Mouse (Mus musculus) limb, embryonic 13.5 days (tissue): Measurements from ENCODE around the gene Cideb. TPM values are rescaled to one million over a fixed set of nuclear protein-coding genes. Genes with fewer than 3 reads are reported as not detected.
A peak's percentile ranks its signal among the peaks of the same experiment; 100 is the strongest.

Experiments used
- ATAC-seq: fragments of 200-750 bp; cut with Nextera tagmentation; 2 replicates; pipeline ENCODE4 v1.8.0; 2017; ENCODE audit warnings: low read depth, moderate number of reproducible peaks, moderate TSS enrichment; ENCODE audit not compliant: low FRiP score
- H3K27ac ChIP-seq: fragments of 300-500 bp; sonication (generic); 2 replicates; pipeline ENCODE4 v1.5.1; 2015; ENCODE audit warnings: inconsistent platforms, mild to moderate bottlenecking, moderate library complexity
- H3K27me3 ChIP-seq: fragments of 300-500 bp; sonication (generic); 2 replicates; pipeline ENCODE4 v1.6.1; 2015; ENCODE audit warnings: mild to moderate bottlenecking, inconsistent platforms
- H3K36me3 ChIP-seq: fragments of 300-500 bp; sonication (generic); 2 replicates; pipeline ENCODE4 v1.6.1; 2015; ENCODE audit warnings: inconsistent platforms, mild to moderate bottlenecking, moderate library complexity
- H3K4me1 ChIP-seq: fragments of 300-500 bp; sonication (generic); 2 replicates; pipeline ENCODE4 v1.6.1; 2015; ENCODE audit warnings: inconsistent platforms
- H3K4me2 ChIP-seq: fragments of 300-500 bp; sonication (generic); replicated peaks from 2 replicates; pipeline ENCODE4 v1.6.1; 2015; ENCODE audit warnings: inconsistent platforms, mild to moderate bottlenecking, moderate library complexity
- H3K4me3 ChIP-seq: fragments of 300-500 bp; sonication (generic); 2 replicates; pipeline ENCODE4 v1.5.1; 2015; ENCODE audit warnings: moderate library complexity, mild to moderate bottlenecking, inconsistent platforms
- H3K9ac ChIP-seq: fragments of 300-500 bp; sonication (generic); 2 replicates; pipeline ENCODE4 v1.6.1; 2015; ENCODE audit warnings: mild to moderate bottlenecking, inconsistent platforms
- H3K9me3 ChIP-seq: fragments of 300-500 bp; sonication (generic); 2 replicates; pipeline ENCODE4 v1.6.1; 2016; ENCODE audit warnings: inconsistent platforms
- WGBS: fragments of 180-500 bp; shearing (Covaris S2); methylation state at CpG from one replicate; pipeline ENCODE4 v1.1.7; 2015; 5-methylcytosine and 5-hydroxymethylcytosine counted together
- polyA plus RNA-seq: library from polyadenylated mRNA; unstranded; fragments of >200 nt; fragmentation: Nextera tagmentation; extraction: Ambion mirVana; gene quantifications from 2 replicates; pipeline ENCODE4 v1.2.1, GENCODE M21; 2015

Gene Cideb
- polyA plus RNA-seq, 1 experiment from 2014 or later, result 0.45 TPM

DNA sequence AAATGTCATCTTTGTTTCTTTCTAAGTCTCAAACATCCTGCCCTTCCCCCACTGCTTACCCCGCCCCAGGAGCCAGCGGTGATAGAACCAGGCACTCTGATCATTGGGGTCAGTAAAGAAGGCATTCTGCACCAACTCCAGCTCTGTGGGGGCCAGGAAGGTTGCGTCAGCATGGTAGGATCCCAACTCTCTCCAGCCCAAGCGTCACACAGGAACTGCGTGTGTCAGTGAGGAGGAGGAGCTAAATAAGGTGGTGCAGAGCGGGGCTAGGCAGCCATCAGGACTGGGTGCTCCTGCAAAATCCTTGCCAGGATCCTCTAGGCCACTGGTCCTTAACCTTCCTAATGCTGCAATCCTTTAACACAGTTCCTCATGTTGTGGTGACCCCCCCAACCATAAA, 38.5 kb downstream of the Cideb start:
- 90% methylated on average over 6 of the region's 6 CpGs for WGBS

DNA sequence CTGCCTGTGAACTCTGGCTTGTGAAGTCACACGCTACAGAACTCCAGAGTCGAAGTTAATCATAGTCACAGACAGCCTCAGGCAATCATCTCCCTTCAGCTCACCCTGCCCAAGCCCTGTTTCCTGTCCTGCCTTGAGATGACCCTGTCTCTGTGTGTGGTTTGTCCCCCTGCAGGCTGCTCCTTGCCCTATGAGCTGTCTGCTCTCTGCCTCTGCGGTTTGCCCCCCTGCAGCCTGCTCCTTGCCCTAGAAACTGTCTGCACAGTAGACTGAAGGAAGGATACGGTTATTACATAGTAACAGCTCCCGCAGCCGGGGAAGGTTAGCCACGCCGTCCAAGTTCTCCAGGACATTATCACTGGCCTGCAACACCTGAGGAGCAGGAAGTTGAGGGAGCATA, 41.4 kb downstream of the Cideb start:
- 73% methylated on average over 8 of the region's 8 CpGs for WGBS
- H3K4me1 ChIP-seq, result peaks cover 22% of the 10 kb centered on the region
- no peak overlapping the region for H3K4me3 ChIP-seq
- H3K36me3 ChIP-seq, result peaks cover 40% of the 10 kb centered on the region
- H3K9me3 ChIP-seq, result no peaks in the 10 kb centered on the region
- H3K27ac ChIP-seq, result no peak overlapping the region
- ATAC-seq, result no peak
- H3K9ac ChIP-seq, result no peak overlapping the region
- H3K27me3 ChIP-seq, result peaks cover 24% of the 10 kb centered on the region
- H3K4me2 ChIP-seq, result no peak overlapping the region

More for the DNA sequence above, 38.5 kb downstream of the Cideb start:
- no peak overlapping the region for H3K27ac ChIP-seq
- no peak overlapping the region for H3K4me2 ChIP-seq
- H3K36me3 ChIP-seq, result peaks cover 40% of the 10 kb centered on the region
- H3K9ac ChIP-seq, result peak overlapping the region; percentile 21; the same call in 1 of the 2 replicates
- no peak overlapping the region for H3K4me3 ChIP-seq
- H3K4me1 ChIP-seq, result peaks cover 14% of the 10 kb centered on the region; the same call in 1 of the 2 replicates
- ATAC-seq, result no peak
- no peaks in the 10 kb centered on the region for H3K9me3 ChIP-seq
- no peaks in the 10 kb centered on the region for H3K27me3 ChIP-seq

DNA sequence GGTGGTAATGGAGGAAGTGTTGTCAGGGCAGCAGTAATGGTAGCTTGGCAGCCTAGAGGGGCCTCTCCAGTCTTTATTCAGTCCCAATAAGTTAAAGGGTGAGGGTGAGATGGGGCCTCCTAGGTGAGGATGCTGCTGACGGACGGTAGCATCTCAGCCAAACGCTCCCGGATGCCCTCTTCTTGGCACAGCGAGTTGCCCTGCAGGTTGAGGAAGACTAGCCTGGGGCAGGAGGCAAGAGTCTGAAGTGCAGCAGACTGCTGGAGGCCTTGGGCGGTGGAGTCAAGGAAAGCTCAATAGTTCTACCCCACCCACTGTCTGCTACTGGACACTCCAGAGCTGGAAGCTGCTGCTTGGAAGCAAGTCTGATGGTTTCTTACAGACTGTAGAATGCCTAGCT, 42.0 kb downstream of the Cideb start:
- no peak overlapping the region for H3K4me3 ChIP-seq
- no peak overlapping the region for H3K4me2 ChIP-seq
- H3K4me1 ChIP-seq, result peaks cover 19% of the 10 kb centered on the region
- no peak overlapping the region for H3K9ac ChIP-seq
- no peak for ATAC-seq
- peaks cover 40% of the 10 kb centered on the region for H3K36me3 ChIP-seq
- H3K9me3 ChIP-seq, result no peaks in the 10 kb centered on the region
- H3K27ac ChIP-seq, result no peak overlapping the region
- 85% methylated on average over 6 of the region's 6 CpGs for WGBS
- H3K27me3 ChIP-seq, result peaks cover 30% of the 10 kb centered on the region

DNA sequence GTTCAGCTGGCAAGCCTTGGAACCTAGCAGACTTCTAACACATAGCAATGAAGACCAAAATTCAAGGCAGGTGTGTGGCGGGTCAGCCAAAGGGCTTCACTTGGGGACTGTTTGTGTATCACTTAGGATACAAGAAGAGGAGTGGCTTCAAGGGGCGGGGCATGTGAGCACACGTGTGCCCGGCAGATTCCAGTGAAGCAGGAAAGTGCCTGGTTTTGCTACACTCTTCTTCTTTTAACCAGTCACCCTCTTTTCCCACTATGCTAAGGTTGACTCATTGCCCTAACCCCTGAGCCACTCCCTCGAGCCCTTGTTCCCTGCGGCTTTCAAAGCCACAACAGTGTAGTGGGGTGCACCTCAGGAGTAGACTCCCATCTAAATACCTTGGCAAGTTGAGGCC, 43.4 kb downstream of the Cideb start:
- H3K27ac ChIP-seq, result no peak overlapping the region
- H3K27me3 ChIP-seq, result peaks cover 30% of the 10 kb centered on the region
- H3K9ac ChIP-seq, result no peak overlapping the region
- ATAC-seq, result no peak
- WGBS, result 30% methylated on average over 6 of the region's 6 CpGs
- no peaks in the 10 kb centered on the region for H3K9me3 ChIP-seq
- peaks cover 12% of the 10 kb centered on the region for H3K4me1 ChIP-seq
- peaks cover 37% of the 10 kb centered on the region for H3K36me3 ChIP-seq
- H3K4me2 ChIP-seq, result no peak overlapping the region
- no peak overlapping the region for H3K4me3 ChIP-seq

DNA sequence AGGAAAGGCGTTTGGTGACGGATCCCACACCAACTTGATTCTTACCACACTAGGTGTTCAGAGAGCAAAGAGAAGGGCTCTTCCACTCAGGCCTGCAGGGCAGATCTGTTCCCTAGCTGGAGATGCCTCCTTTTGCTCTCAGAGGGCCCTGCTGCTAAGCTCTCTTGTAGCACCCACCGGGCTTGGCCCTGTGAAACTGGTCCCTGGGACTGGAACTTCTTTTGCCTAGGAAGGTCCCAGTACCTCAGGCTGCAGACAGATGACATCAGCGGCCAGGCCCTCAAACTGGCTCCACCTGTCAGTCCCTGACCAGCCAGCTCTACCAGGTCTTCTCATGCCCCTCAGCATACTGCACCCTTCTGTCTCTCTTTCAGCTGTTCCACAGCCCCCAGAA, 44.5 kb downstream of the Cideb start, which contains the start of gene Tgm1:
Tgm1 (minus strand) TSS at position 198 of the 394 bp plus-strand sequence.
- Histone ChIP-seq H3K9ac (peak within 1 kb of the TSS; percentile 32), H3K4me3 (peak within 1 kb of the TSS; percentile 31), H3K36me3 (peaks cover 27% of the 10 kb centered on the region), H3K4me2 (peak within 1 kb of the TSS; percentile 58), H3K27me3 (peaks cover 30% of the 10 kb centered on the region), H3K27ac (no peak within 1 kb of the TSS), H3K9me3 (no peaks in the 10 kb centered on the region), H3K4me1 (peaks cover 12% of the 10 kb centered on the region)
- 18% methylated on average over 4 of the region's 4 CpGs for WGBS
- ATAC-seq, result no peak

DNA sequence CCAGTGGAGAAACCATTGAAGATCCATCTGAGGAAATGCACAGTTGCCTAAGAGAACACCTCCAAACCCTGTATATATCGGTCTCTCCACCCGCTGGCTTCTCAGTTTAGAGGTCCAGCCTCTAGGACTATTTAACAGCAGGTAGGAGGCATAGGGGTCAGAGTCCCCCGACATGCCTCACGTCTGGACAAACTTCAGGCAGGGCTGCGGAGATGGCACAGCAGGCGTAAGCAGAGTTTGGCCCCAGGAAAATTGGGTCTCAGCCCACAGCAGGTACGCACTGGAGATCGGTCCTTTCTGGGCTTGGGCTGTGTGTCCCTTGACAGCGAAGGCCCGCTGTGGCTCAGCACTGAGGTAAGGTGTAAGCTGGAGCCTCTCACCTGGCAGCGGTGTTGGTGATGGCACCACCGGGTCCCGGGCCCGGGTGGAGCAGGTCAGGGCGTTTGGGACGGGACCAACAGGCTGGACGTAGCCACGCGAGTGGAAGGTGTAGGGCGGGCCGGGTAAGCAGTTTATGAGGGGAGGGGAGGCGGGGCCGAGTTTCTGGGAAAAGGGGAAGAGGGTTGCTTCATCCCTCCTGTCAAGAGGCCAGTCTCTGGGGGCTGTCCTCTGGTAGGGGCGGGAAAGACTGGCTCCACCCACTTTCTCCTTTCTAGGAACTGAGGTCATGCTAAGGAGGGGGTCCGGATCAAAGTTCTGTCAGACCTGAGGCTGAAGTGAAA, 45.1 kb downstream of the Cideb start:
- Histone ChIP-seq H3K27ac (no peak overlapping the region), H3K9ac (peak overlapping the region; percentile 32)

DNA sequence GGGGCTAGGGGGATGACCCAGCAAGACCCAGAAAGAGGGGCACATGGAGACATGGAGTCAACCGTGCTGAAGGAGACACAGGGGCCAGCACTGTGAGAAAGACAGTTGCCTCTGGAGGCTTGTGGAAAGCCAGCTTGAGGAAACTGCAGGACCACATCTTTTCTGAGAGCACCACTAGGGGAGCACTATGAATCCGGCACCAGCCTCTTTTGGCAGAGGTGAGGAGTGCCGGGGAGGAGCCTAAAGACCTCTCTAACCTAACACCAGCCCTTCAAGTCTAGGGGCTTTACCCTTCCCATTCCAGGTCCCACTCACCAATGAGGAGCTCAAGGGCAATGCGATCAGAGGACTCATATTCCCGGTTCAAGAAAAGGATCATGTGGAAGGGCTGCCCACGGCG, 46.5 kb downstream of the Cideb start:
- Histone ChIP-seq H3K4me1 (peaks cover 12% of the 10 kb centered on the region), H3K36me3 (peaks cover 10% of the 10 kb centered on the region), H3K4me3 (no peak overlapping the region), H3K9me3 (no peaks in the 10 kb centered on the region), H3K27me3 (peaks cover 30% of the 10 kb centered on the region), H3K9ac (no peak overlapping the region), H3K4me2 (0 out of 2 replicates have a peak overlapping the region, but pooled peaks have one; percentile 28), H3K27ac (no peak overlapping the region)
- 79% methylated on average over 7 of the region's 7 CpGs for WGBS
- no peak for ATAC-seq

More for the DNA sequence above, 45.1 kb downstream of the Cideb start:
- 12% methylated on average over 25 of the region's 25 CpGs for WGBS
- no peak for ATAC-seq
- H3K27me3 ChIP-seq, result peaks cover 30% of the 10 kb centered on the region
- H3K4me2 ChIP-seq, result peak overlapping the region; percentile 58
- H3K9me3 ChIP-seq, result no peaks in the 10 kb centered on the region
- H3K36me3 ChIP-seq, result peaks cover 22% of the 10 kb centered on the region
- H3K4me1 ChIP-seq, result peaks cover 12% of the 10 kb centered on the region
- peak overlapping the region; percentile 31 for H3K4me3 ChIP-seq

DNA sequence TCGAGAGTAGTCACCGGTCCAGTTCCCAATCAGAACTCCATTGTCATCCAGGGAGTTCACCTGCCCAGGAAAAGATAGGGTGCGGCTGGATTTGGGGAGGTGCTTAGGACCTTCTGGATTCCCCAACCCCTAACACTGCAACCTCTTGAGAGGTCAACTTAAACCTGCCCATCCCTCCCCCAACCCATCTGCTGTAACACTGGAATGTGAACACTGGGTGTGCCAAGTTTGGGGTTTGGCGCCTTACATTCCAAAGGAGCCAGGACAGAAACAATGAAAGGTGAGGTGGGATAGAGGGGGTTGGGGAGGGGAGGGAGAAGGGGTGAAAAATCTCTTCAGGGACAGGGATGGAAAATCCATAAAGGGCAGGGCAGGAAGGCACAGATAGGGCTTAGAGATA, 48.7 kb downstream of the Cideb start:
- Histone ChIP-seq H3K9ac (no peak overlapping the region), H3K27ac (no peak overlapping the region), H3K4me2 (no peak overlapping the region), H3K36me3 (no peaks in the 10 kb centered on the region), H3K9me3 (no peaks in the 10 kb centered on the region), H3K27me3 (peaks cover 30% of the 10 kb centered on the region), H3K4me3 (no peak overlapping the region), H3K4me1 (peaks cover 12% of the 10 kb centered on the region)
- 75% methylated on average over 4 of the region's 4 CpGs for WGBS
- ATAC-seq, result no peak

DNA sequence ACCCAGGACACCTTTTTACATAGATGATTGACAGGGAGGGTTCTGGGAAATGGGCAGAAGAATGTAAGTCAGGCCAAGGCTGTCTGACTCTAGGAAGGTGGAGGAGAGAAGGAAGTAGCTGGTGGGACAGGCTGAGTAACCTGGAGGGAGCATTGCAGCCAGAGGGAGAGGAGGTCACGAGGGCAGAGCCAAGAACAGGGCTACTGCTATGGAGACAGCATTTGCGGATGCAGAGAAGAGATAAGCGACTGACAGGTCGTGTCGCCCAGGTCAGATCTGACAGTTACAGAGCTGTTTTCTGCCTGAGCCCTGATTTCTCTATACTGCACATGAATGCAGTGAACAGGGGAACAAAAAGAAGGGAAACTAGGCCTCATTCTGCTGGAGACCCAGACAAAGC, 50.9 kb downstream of the Cideb start:
- no peak overlapping the region for H3K4me3 ChIP-seq
- 84% methylated on average over 5 of the region's 5 CpGs for WGBS
- H3K4me2 ChIP-seq, result no peak overlapping the region
- 0 out of 2 replicates have a peak, but pooled peaks cover 5% of the 10 kb centered on the region for H3K4me1 ChIP-seq
- ATAC-seq, result no peak
- no peaks in the 10 kb centered on the region for H3K9me3 ChIP-seq
- H3K9ac ChIP-seq, result no peak overlapping the region
- no peaks in the 10 kb centered on the region for H3K36me3 ChIP-seq
- H3K27ac ChIP-seq, result no peak overlapping the region
- H3K27me3 ChIP-seq, result peaks cover 10% of the 10 kb centered on the region

DNA sequence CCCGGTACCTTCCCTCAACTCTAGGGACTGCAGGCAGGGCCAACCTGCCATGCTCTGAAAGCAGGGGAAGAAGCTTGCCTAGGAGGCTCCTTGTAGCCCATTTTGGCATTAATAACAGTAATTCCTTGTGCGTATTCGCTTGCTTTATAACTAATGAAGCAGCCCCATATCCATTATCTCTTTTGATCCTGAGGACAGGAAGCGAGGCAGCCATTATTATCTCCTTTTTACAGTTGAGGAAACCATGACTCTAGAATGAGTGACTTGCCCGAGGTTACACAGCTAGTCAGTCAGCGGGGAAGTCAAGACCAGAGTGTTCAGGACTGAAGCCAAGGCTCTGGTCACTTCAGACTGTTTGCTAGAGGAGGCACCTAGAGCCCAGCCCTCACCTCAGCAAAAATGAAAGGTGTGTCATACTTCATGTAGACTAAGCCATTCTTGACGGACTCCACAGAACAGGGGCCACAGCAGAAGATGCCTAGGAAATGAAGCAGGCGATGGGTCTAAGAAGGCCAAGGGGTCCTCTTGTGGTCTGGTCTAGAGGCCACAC, 52.1 kb downstream of the Cideb start:
- no peak for ATAC-seq
- Histone ChIP-seq H3K4me3 (no peak overlapping the region), H3K4me1 (0 out of 2 replicates have a peak, but pooled peaks cover 5% of the 10 kb centered on the region), H3K9me3 (no peaks in the 10 kb centered on the region), H3K36me3 (no peaks in the 10 kb centered on the region), H3K27me3 (no peaks in the 10 kb centered on the region), H3K9ac (no peak overlapping the region), H3K27ac (no peak overlapping the region), H3K4me2 (no peak overlapping the region)
- 85% methylated on average over 8 of the region's 8 CpGs for WGBS
